Mouse (Mus musculus) naive thymus-derived CD4-positive, alpha-beta T cell, adult 2 months (primary cell): ENCODE data around the gene Gm42906.
A peak's percentile ranks its signal among the peaks of the same experiment; 100 is the strongest.

Source experiments
- DNase-seq: peaks from one replicate; pipeline ENCODE4 v3.0.0-alpha.2; 2011; ENCODE audit warnings: low read depth

The Gm42906 gene

DNA sequence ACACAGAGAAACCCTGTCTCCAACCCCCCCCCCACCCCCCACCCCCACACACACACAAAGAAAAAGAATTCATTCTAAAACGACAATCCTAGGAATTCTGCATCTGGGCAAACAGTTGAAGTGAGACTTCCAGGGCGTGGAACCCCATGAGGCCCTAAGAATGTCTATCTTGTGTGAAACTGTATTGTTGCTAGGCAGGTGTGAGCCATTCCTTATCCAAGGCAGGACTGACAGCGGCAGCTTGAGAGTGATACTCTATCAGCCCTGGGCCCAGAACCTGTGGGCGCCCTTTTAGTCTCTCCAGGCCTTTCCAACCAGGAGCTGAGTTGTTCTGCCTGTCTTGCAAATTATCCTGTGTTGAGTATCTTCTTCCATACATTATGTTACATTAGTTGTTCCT is 129.6 kb downstream of the Gm42906 start:
- DNase-seq = no peak

- DNase-seq = no peak
Measured at GRCm38 (mm10) chr5:151296244-151296643, 131.7 kb downstream of the Gm42906 start.

GRCm38 (mm10) chr5:151293591-151293990 is 134.4 kb downstream of the Gm42906 start:
- no peak for DNase-seq

DNA sequence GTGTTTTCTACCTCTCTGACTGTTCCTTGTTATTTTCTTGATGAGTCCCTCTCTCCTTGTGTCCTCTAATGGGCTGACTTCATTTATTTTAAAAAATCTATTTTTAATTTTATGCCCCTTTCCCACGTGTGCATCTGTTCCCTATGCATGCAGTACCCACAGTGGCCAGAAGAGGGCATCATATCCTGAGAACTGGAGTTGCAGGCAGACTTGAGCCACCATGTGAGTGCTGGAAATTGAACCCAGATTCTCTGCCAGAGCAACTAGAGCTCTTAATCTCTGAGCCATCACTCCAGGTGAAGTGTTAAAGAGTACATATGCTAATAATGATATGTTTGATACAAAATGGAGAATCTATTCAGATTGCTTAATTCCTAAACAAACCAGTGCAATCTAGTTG is 135.7 kb downstream of the Gm42906 start:
- peak; percentile 64 for DNase-seq

DNA sequence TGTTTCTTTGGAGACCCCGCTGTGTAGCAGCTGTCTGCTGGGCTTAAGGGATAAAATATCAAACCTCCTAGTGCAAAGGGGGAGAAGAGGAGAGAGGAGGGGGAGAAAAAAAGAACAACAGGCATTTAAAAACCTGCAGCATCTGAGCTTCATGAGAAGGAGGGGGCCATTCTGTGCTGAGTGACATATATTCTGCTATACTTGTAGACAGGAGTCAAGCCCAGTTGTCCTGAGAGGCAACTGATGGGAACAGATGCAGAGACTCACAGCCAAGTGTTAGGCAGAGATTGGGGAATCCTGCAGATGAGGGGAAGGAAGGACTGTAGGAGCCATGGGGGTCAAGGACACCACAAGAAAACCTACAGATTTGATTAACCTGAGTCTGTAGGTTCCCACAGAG is 141.6 kb downstream of the Gm42906 start:
- DNase-seq = no peak

DNA sequence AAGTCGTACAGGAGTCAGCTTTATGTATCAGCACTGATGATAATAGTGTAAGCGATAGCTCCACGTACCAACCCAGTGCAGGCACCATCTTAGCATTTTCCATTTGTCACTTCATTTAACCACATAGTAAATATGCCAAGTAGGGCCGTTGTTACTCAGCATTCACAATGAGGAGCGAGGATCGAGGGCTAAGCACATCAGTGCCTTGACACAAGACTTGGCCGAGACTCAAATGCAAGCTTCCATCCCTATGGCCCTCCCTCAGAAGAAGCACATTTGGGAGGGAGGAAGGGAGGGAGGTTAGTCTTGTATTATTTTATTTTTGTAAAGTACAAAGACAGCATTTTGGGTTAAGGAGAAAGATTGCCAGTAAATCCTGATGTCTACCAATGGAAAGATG is 148.4 kb downstream of the Gm42906 start:
- DNase-seq = no peak

DNA sequence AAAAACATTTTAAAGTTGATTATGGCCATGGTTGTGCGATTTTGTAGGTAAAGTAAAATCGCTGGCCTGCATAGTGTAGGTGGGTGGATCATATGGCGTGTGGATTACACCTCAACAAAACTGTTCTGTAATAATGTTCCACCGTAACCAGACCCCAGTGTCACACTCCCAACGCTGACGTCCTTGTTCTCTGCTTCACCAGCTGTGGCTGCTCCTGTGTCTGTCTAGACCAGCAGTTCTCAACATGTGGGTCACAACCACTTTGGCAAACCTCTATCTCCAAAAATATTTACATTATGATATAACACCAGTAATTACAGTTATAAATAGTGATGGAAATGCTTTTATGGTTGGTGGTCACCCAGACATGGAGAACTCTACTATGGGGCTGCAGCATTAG is 150.0 kb downstream of the Gm42906 start:
- no peak for DNase-seq

- no peak for DNase-seq
Measured at GRCm38 (mm10) chr5:151275986-151276385, 152.0 kb downstream of the Gm42906 start.

DNA sequence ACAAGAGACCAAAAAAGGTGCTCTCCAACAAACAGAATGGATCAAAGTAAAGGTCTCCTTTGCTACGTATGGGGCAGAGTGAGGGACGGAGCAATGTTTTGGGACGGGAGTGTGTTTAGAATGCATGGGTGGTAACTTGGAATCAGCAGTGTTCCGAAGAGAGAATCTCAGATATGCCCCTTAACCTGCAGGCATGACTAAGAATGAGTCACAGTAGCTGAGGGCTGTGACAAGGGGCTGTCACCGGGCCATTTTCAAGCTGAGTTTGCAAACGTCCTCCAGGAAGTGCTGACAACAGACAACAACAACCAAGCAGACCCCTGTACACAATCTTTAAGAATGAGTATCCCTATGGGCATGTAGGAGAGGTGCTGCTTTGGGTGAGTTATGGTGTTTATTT is 153.7 kb downstream of the Gm42906 start:
- DNase-seq = no peak

DNA sequence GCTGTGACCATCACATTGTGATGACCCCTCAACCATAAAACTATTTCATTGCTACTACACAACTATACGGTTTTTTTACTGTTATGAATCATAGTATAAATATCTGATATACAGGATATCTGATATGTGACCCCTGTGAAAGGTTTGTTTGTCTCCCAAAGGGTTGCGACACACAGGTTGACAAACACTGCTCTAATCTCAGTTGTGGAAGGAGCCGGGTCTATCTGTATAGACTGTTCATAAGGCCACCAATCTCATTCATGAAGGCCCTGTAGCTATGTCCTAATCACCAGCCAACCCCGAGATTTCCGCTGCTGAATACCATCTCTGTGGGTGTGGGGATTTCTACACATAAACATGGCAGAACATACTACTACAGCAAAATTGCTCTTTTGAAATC is 157.1 kb downstream of the Gm42906 start:
- DNase-seq = no peak

DNA sequence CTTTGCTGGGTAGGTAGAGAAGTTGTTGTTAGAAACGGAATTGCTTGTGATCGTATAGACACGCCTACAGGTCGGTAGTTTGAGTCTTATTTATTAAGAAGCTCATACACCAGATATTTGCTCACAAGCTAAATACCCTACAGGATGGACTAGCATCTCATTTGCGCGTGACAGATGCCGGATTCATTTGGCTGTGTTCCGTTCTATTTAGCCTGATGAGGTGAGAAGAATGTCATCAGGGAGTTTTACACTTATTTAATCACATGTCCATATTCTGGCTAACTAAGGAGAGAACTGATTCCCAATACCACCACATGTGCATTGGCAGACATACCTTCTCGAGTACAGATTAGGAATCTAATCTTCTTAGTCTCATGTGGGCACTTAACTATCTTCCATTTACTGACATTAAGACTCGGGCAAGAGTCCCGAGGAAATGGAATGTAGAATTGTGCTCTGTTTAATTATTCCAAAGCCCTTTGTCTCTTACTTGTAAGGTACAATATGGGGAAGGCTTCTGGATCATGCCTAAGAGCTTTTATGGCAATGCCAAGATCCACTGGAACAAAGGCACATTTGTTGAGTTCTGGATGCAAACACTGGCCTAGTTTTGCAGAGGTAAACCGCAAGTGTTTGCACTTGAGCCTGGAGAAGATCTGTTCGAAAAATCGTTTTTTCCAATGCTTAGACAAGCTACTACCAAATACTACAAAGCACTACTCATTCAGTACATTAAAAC is 160.9 kb downstream of the Gm42906 start:
- no peak for DNase-seq

- DNase-seq = no peak
Measured at GRCm38 (mm10) chr5:151261558-151261957, 166.4 kb downstream of the Gm42906 start.

- no peak for DNase-seq
Measured at GRCm38 (mm10) chr5:151252213-151252612, 175.8 kb downstream of the Gm42906 start.

DNA sequence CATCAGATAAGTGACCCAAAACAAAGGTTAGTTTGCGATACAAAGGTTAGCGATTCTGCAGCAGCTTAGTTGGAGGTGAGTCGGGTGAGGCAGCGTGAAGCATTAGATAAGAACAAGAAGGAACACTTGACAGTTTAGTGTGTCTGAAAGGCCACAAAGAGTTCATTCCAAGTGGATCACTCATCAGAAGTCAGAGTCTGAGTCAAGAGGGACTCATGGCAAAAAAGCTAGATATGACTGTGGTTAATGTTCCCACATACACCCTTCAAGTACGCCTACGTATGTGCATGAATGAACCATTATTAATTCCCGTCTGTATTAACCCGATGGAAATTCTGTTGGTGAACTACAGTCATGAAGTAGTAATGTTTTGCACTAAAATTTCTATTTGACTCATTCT is 176.3 kb downstream of the Gm42906 start:
- no peak for DNase-seq

GRCm38 (mm10) chr5:151248671-151249620 is 179.0 kb downstream of the Gm42906 start:
- DNase-seq = no peak

- no peak for DNase-seq
Measured at GRCm38 (mm10) chr5:151248084-151248483, 179.9 kb downstream of the Gm42906 start.

- peak; percentile 75 for DNase-seq
Measured at GRCm38 (mm10) chr5:151247115-151247875, 180.7 kb downstream of the Gm42906 start.

- peak; percentile 46 for DNase-seq
Measured at GRCm38 (mm10) chr5:151246287-151246686, 181.7 kb downstream of the Gm42906 start.

DNA sequence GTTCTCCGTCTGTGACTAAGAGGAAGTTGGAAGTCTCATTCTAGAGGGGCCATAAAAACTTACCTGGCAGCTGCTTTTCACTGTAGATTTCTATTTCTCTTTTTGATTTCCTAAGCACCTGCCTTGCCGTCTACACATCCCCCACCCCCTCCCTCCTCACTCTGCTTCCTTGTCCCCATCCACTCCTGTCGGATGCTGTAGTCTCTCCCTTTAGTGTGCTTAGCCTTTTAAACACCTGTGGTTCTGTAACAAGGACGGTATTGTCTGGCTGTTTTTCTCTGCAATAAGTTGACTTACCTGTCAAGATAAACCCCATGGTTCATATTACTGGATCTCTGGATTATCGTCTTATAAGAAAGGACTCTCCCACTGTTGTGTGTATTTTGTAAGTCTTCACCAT is 182.4 kb downstream of the Gm42906 start:
- DNase-seq = no peak

DNA sequence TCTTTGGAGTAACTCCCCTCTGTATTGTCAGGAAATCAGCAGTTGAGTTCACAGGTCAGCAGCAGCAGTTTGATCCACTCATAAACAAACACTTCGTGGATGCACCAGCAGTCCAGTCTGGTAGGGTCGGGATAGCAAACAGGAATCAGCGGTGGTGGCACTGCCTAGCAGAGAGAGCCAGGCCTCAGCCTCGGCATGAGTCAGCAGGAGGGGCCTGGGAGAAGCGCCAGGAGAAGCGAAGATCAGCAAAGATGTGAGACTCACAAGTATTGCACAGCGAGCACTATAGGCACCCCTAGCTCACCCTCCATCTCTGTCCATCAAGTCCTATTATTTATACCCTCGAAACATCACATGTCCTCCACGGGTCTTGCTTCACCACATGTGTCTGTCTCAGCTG is 189.2 kb downstream of the Gm42906 start:
- no peak for DNase-seq

GRCm38 (mm10) chr5:151236411-151236810 is 191.6 kb downstream of the Gm42906 start:
- no peak for DNase-seq

DNA sequence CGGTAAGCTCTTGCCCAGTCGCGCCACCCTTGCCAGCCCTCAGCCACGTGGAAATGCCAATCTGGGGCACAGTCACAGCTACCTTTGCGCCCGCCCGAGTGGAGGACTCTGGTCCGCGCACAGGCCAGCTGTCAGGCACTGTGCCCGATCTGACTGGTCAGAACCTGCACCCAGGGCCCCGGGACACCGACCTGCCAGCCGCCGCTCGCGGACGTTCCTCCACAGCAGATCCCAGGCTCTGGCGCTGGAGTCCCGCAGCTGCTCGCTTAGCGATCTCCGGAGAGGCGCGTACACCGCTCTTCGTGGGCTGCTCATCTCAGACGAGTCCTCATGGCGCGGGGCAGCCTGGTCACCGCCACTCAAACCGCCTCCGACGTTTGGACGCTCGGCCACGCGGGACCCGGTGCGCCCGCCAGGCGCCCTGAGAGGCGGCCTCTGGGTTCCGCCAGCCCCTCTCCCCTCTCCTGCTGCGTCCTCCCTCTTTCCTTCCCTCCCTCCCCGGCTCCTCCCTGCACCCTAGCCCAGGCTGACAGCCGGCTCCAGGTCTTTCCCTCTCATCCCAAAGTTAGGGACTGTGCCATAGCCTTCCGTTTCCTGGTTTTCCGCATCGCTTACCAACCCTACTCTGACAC is 194.4 kb downstream of the Gm42906 start, which contains the start of gene Stard13:
Gene Stard13, minus strand, starts transcription at position 437 of the 632 bp plus-strand sequence.
- DNase-seq = no peak
